Mouse (Mus musculus) hindbrain, embryonic 15.5 days (tissue): Measurements from ENCODE around the gene Tanc2. TPM values are rescaled to one million over a fixed set of nuclear protein-coding genes. Genes with fewer than 3 reads are reported as not detected.
A peak's percentile ranks its signal among the peaks of the same experiment; 100 is the strongest.

Source experiments
- ATAC-seq: fragments of 200-750 bp; cut with Nextera tagmentation; 2 replicates; pipeline ENCODE4 v1.8.0; 2017; ENCODE audit warnings: low read depth, moderate number of reproducible peaks, moderate TSS enrichment; ENCODE audit not compliant: low FRiP score
- H3K27ac ChIP-seq: fragments of 300-500 bp; sonication (generic); replicated peaks from 2 replicates; pipeline ENCODE4 v1.5.1; 2015; ENCODE audit warnings: mild to moderate bottlenecking, inconsistent platforms
- H3K27me3 ChIP-seq: fragments of 300-500 bp; sonication (generic); 2 replicates; pipeline ENCODE4 v1.6.1; 2015; ENCODE audit warnings: control low read depth, inconsistent platforms
- H3K36me3 ChIP-seq: fragments of 300-500 bp; sonication (generic); 2 replicates; pipeline ENCODE4 v1.6.1; 2015; ENCODE audit warnings: control low read depth, inconsistent platforms
- H3K4me1 ChIP-seq: fragments of 300-500 bp; sonication (generic); replicated peaks from 2 replicates; pipeline ENCODE4 v1.6.1; 2015; ENCODE audit warnings: control low read depth, inconsistent platforms
- H3K4me2 ChIP-seq: fragments of 300-500 bp; sonication (generic); 2 replicates; pipeline ENCODE4 v1.6.1; 2015; ENCODE audit warnings: moderate library complexity, mild to moderate bottlenecking, inconsistent platforms
- H3K4me3 ChIP-seq: fragments of 300-500 bp; sonication (generic); 2 replicates; pipeline ENCODE4 v1.5.1; 2015; ENCODE audit warnings: mild to moderate bottlenecking, inconsistent platforms
- H3K9ac ChIP-seq: fragments of 300-500 bp; sonication (generic); 2 replicates; pipeline ENCODE4 v1.6.1; 2015; ENCODE audit warnings: inconsistent platforms
- H3K9me3 ChIP-seq: fragments of 300-500 bp; sonication (generic); 2 replicates; pipeline ENCODE4 v1.6.1; 2016; ENCODE audit warnings: control low read depth, inconsistent platforms
- WGBS: fragments of 180-500 bp; shearing (Covaris S2); methylation state at CpG from one replicate; pipeline ENCODE4 v1.1.7; 2015; 5-methylcytosine and 5-hydroxymethylcytosine counted together
- polyA plus RNA-seq: library from polyadenylated mRNA; unstranded; fragments of >200 nt; fragmentation: Nextera tagmentation; extraction: Ambion mirVana; gene quantifications from 2 replicates; pipeline ENCODE4 v1.2.1, GENCODE M21; 2015

Tanc2 gene
- polyA plus RNA-seq, 1 experiment from 2014 or later = 50.8 TPM

- Histone ChIP-seq H3K36me3 (peaks cover 23% of the 10 kb centered on the region), H3K9ac (no peak overlapping the region), H3K27me3 (no peaks in the 10 kb centered on the region), H3K9me3 (no peaks in the 10 kb centered on the region), H3K4me1 (no peaks in the 10 kb centered on the region), H3K4me3 (no peak overlapping the region), H3K4me2 (no peak overlapping the region), H3K27ac (no peak overlapping the region)
- 52% methylated on average over 3 of the region's 3 CpGs for WGBS
- no peak for ATAC-seq
Observed at GRCm38 (mm10) chr11:105855504-105855903, 265.7 kb downstream of the Tanc2 start.

- H3K27ac ChIP-seq = no peak overlapping the region
- H3K27me3 ChIP-seq = no peaks in the 10 kb centered on the region
- no peaks in the 10 kb centered on the region for H3K4me1 ChIP-seq
- H3K4me2 ChIP-seq = no peak overlapping the region
- H3K36me3 ChIP-seq = peaks cover 26% of the 10 kb centered on the region
- H3K4me3 ChIP-seq = no peak overlapping the region
- no peak for ATAC-seq
- H3K9me3 ChIP-seq = no peaks in the 10 kb centered on the region
- no peak overlapping the region for H3K9ac ChIP-seq
Observed at GRCm38 (mm10) chr11:105858063-105858462, 268.3 kb downstream of the Tanc2 start.

GRCm38 (mm10) chr11:105885558-105885957 lies 295.8 kb downstream of the Tanc2 start:
- H3K9ac ChIP-seq = no peak overlapping the region
- H3K36me3 ChIP-seq = peaks cover 28% of the 10 kb centered on the region
- ATAC-seq = no peak
- H3K4me1 ChIP-seq = no peaks in the 10 kb centered on the region
- 92% methylated on average over 1 of the region's 1 CpGs for WGBS
- no peaks in the 10 kb centered on the region for H3K9me3 ChIP-seq
- H3K27ac ChIP-seq = no peak overlapping the region
- H3K27me3 ChIP-seq = no peaks in the 10 kb centered on the region
- H3K4me3 ChIP-seq = no peak overlapping the region
- no peak overlapping the region for H3K4me2 ChIP-seq

GRCm38 (mm10) chr11:105887281-105887680 lies 297.5 kb downstream of the Tanc2 start:
- Histone ChIP-seq H3K27ac (no peak overlapping the region), H3K36me3 (peaks cover 24% of the 10 kb centered on the region), H3K4me1 (no peaks in the 10 kb centered on the region), H3K9me3 (no peaks in the 10 kb centered on the region), H3K4me2 (no peak overlapping the region), H3K4me3 (no peak overlapping the region), H3K9ac (no peak overlapping the region), H3K27me3 (no peaks in the 10 kb centered on the region)
- WGBS = 71% methylated on average over 1 of the region's 1 CpGs
- no peak for ATAC-seq

GRCm38 (mm10) chr11:105899151-105899550 lies 309.4 kb downstream of the Tanc2 start:
- no peaks in the 10 kb centered on the region for H3K27me3 ChIP-seq
- no peak overlapping the region for H3K27ac ChIP-seq
- H3K36me3 ChIP-seq = peaks cover 38% of the 10 kb centered on the region
- H3K4me1 ChIP-seq = no peaks in the 10 kb centered on the region
- no peak overlapping the region for H3K4me2 ChIP-seq
- 39% methylated on average over 1 of the region's 1 CpGs for WGBS
- H3K4me3 ChIP-seq = no peak overlapping the region
- H3K9ac ChIP-seq = no peak overlapping the region
- H3K9me3 ChIP-seq = no peaks in the 10 kb centered on the region
- no peak for ATAC-seq

- H3K36me3 ChIP-seq = peaks cover 36% of the 10 kb centered on the region
- H3K27me3 ChIP-seq = no peaks in the 10 kb centered on the region
- no peak overlapping the region for H3K4me3 ChIP-seq
- H3K9ac ChIP-seq = no peak overlapping the region
- H3K4me2 ChIP-seq = no peak overlapping the region
- H3K9me3 ChIP-seq = no peaks in the 10 kb centered on the region
- H3K4me1 ChIP-seq = no peaks in the 10 kb centered on the region
- ATAC-seq = no peak
- WGBS = 79% methylated on average over 2 of the region's 2 CpGs
- no peak overlapping the region for H3K27ac ChIP-seq
Observed at GRCm38 (mm10) chr11:105901501-105901900, 311.7 kb downstream of the Tanc2 start.

- no peaks in the 10 kb centered on the region for H3K9me3 ChIP-seq
- no peak for ATAC-seq
- WGBS = 81% methylated on average over 1 of the region's 1 CpGs
- H3K4me2 ChIP-seq = no peak overlapping the region
- no peak overlapping the region for H3K27ac ChIP-seq
- no peaks in the 10 kb centered on the region for H3K27me3 ChIP-seq
- no peaks in the 10 kb centered on the region for H3K4me1 ChIP-seq
- peaks cover 27% of the 10 kb centered on the region for H3K36me3 ChIP-seq
- no peak overlapping the region for H3K4me3 ChIP-seq
- no peak overlapping the region for H3K9ac ChIP-seq
Observed at GRCm38 (mm10) chr11:105902956-105903355, 313.2 kb downstream of the Tanc2 start.

GRCm38 (mm10) chr11:105905529-105906213 lies 315.9 kb downstream of the Tanc2 start:
- H3K36me3 ChIP-seq = peaks cover 31% of the 10 kb centered on the region

GRCm38 (mm10) chr11:105907381-105907780 lies 317.6 kb downstream of the Tanc2 start:
- Histone ChIP-seq H3K36me3 (peaks cover 32% of the 10 kb centered on the region), H3K4me2 (no peak overlapping the region), H3K9me3 (no peaks in the 10 kb centered on the region), H3K9ac (no peak overlapping the region), H3K4me1 (no peaks in the 10 kb centered on the region), H3K27ac (no peak overlapping the region), H3K27me3 (no peaks in the 10 kb centered on the region), H3K4me3 (no peak overlapping the region)
- WGBS = 68% methylated on average over 1 of the region's 1 CpGs
- ATAC-seq = no peak

More at GRCm38 (mm10) chr11:105905529-105906213, 315.9 kb downstream of the Tanc2 start:
- Histone ChIP-seq H3K4me1 (no peaks in the 10 kb centered on the region), H3K27ac (no peak overlapping the region), H3K4me3 (no peak overlapping the region), H3K9ac (no peak overlapping the region), H3K9me3 (no peaks in the 10 kb centered on the region), H3K27me3 (no peaks in the 10 kb centered on the region), H3K4me2 (no peak overlapping the region)
- ATAC-seq = no peak
- WGBS = 77% methylated on average over 4 of the region's 4 CpGs

GRCm38 (mm10) chr11:105908926-105909325 lies 319.1 kb downstream of the Tanc2 start:
- ATAC-seq = no peak
- H3K9me3 ChIP-seq = no peaks in the 10 kb centered on the region
- H3K27ac ChIP-seq = no peak overlapping the region
- H3K36me3 ChIP-seq = peaks cover 37% of the 10 kb centered on the region
- no peaks in the 10 kb centered on the region for H3K27me3 ChIP-seq
- 84% methylated on average over 8 of the region's 8 CpGs for WGBS
- H3K9ac ChIP-seq = no peak overlapping the region
- H3K4me1 ChIP-seq = no peaks in the 10 kb centered on the region
- H3K4me3 ChIP-seq = no peak overlapping the region
- H3K4me2 ChIP-seq = no peak overlapping the region

GRCm38 (mm10) chr11:105909617-105910016 lies 319.8 kb downstream of the Tanc2 start:
- WGBS = 58% methylated on average over 2 of the region's 2 CpGs
- Histone ChIP-seq H3K36me3 (peaks cover 42% of the 10 kb centered on the region), H3K4me3 (no peak overlapping the region), H3K4me1 (no peaks in the 10 kb centered on the region), H3K9ac (no peak overlapping the region), H3K27me3 (no peaks in the 10 kb centered on the region), H3K4me2 (no peak overlapping the region), H3K27ac (no peak overlapping the region), H3K9me3 (no peaks in the 10 kb centered on the region)
- no peak for ATAC-seq

GRCm38 (mm10) chr11:105911149-105911548 lies 321.4 kb downstream of the Tanc2 start:
- 0 out of 2 replicates have a peak, but pooled peaks have one; percentile 54 for ATAC-seq
- Histone ChIP-seq H3K27me3 (no peaks in the 10 kb centered on the region), H3K27ac (no peak overlapping the region), H3K4me1 (no peaks in the 10 kb centered on the region), H3K36me3 (peaks cover 47% of the 10 kb centered on the region), H3K4me3 (no peak overlapping the region), H3K4me2 (no peak overlapping the region), H3K9me3 (no peaks in the 10 kb centered on the region), H3K9ac (no peak overlapping the region)
